Mouse (Mus musculus) heart, adult 11 months (tissue): ENCODE measurements around the gene Chd6.

Experiments used
- DNase-seq: peaks from one replicate; pipeline ENCODE4 v3.0.0; 2022

Chd6 gene

GRCm38 (mm10) chr2:160925203-160925602 lies 183.7 kb downstream of the Chd6 start:
- DNase-seq: peak; percentile 94

- no peak for DNase-seq
Measured at GRCm38 (mm10) chr2:160921285-160921684, 187.6 kb downstream of the Chd6 start.

- DNase-seq: no peak
Measured at GRCm38 (mm10) chr2:160918930-160919215, 190.0 kb downstream of the Chd6 start.

- peak; percentile 92 for DNase-seq
Measured at GRCm38 (mm10) chr2:160918154-160918929, 190.5 kb downstream of the Chd6 start.

- no peak for DNase-seq
Measured at GRCm38 (mm10) chr2:160917313-160917712, 191.6 kb downstream of the Chd6 start.

- no peak for DNase-seq
Measured at GRCm38 (mm10) chr2:160916714-160917113, 192.2 kb downstream of the Chd6 start.

- no peak for DNase-seq
Measured at GRCm38 (mm10) chr2:160915821-160916610, 192.9 kb downstream of the Chd6 start.

GRCm38 (mm10) chr2:160914656-160915055 lies 194.2 kb downstream of the Chd6 start:
- DNase-seq: no peak

- no peak for DNase-seq
Measured at GRCm38 (mm10) chr2:160912231-160912671, 196.6 kb downstream of the Chd6 start, which contains the start of gene Emilin3. TSS of gene Emilin3 (minus strand) at chr2:160912328.

GRCm38 (mm10) chr2:160911558-160912201 lies 197.2 kb downstream of the Chd6 start:
- DNase-seq: peak; percentile 89

GRCm38 (mm10) chr2:160910633-160911032 lies 198.2 kb downstream of the Chd6 start:
- peak; percentile 91 for DNase-seq

GRCm38 (mm10) chr2:160908607-160909006 lies 200.3 kb downstream of the Chd6 start:
- no peak for DNase-seq

GRCm38 (mm10) chr2:160906101-160906500 lies 202.8 kb downstream of the Chd6 start:
- DNase-seq: no peak

- no peak for DNase-seq
Measured at GRCm38 (mm10) chr2:160905301-160905700, 203.6 kb downstream of the Chd6 start.

GRCm38 (mm10) chr2:160901656-160902412 lies 207.0 kb downstream of the Chd6 start:
- DNase-seq: peak; percentile 95
